Mouse (Mus musculus): Measurements from ENCODE around the gene Gm20388.

- no peak for TF ChIP-seq CTCF (IDR thresholded peaks at IDR 0.05; ENCODE audit: low read depth)
- no peak for TF ChIP-seq EP300 (IDR thresholded peaks at IDR 0.05; ENCODE audit: low read depth)
These were observed 2800.8 kb downstream of the Gm20388 start for GRCm38 (mm10) chr8:122711480-122711879.
